Mouse (Mus musculus): ENCODE data around the gene Nr6a1.
A peak's percentile ranks its signal among the peaks of the same experiment; 100 is the strongest.

GRCm38 (mm10) chr2:38797087-38797624 is 130.3 kb downstream of the Nr6a1 start:
- peak; percentile 59 for TF ChIP-seq CTCF (IDR thresholded peaks at IDR 0.05; ENCODE audit: control insufficient read depth, insufficient read depth, low read length)
- TF ChIP-seq POLR2A (IDR thresholded peaks at IDR 0.05; ENCODE audit: borderline replicate concordance, control insufficient read depth, low read depth, low read length): no peak
